Mouse (Mus musculus): Measurements from ENCODE around the gene Cox6a1. TPM values are rescaled to one million over a fixed set of nuclear protein-coding genes. Genes with fewer than 3 reads are reported as not detected.

Gene Cox6a1
- polyA plus RNA-seq (2012; rRNA removed), result 2,279 and 5,235 TPM in 2 replicates

DNA sequence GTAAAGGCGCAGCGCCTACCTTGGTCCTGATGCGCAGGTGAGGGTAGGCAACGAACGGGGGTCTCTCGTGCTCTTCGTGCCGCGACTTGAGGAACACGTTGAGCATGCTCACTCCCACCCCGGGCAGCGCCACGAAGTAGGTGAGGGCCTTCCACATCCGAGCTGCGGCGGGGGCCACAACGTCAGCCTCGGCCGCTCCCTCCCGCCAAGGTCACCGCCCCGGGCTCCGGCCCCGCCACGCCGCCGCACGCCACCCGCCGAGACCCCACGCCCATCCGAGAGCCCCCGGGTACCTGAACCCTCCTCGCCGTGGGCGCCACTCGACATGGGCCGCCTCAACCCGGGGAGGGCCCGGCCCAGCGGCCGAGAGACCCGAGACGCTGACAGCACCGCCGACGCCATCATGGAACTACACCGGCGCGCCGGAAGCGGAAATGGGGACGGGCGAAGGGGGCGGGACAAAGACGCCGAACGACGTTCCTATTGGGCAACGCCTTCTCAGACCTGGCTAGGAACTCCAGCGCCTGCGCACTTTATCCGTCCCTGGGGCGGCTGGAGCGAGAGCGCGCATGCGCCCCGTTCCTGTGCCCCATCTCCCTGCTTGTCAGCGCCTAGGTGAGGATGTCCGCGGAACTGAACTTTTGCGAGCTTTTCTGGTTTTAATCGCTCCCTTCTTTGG is at the start of gene Cox6a1:
TSS of gene Cox6a1 (minus strand) at position 436 of the 679 bp plus-strand sequence.

DNA sequence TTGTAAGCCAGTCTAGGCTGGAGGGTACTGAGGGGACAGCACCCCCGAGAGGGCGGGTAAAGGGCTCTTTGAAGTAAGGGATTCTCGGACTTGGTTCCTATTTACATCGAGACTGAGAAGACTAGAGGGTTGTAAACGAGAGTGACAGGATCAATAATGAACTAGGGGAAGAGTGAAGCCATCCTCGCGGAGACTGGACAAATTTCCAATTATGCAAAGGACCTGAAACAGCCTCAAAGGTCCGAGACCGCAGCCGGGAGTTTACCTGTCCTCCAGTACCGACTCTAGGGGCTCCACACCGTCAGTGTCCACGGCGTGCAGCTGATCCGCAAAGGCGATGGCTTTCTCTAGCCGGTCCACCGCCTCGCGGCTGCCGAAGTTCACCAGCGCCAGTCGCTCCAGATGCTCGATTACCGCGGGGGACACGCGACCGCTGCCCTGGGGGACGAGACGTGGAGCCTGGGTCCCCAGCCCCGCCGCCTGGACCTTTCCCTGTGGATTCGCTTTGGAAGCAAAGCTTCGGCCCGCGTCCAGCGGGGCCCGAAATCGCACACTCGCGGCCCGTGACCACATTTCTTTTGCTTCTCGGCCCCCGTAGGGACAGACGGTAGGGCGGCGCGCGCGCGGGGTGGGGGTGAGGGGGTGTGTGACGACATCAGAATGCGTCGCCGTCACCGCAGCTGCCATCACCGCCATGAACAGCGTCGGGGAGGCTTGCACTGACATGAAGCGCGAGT is 8.0 kb downstream of the Cox6a1 start, which contains the start of the genes Gatc and Triap1:
TSS of gene Gatc (minus strand) at position 602 of the 737 bp plus-strand sequence.
TSS of gene Triap1 (plus strand) at position 649 of the 737 bp plus-strand sequence.

DNA sequence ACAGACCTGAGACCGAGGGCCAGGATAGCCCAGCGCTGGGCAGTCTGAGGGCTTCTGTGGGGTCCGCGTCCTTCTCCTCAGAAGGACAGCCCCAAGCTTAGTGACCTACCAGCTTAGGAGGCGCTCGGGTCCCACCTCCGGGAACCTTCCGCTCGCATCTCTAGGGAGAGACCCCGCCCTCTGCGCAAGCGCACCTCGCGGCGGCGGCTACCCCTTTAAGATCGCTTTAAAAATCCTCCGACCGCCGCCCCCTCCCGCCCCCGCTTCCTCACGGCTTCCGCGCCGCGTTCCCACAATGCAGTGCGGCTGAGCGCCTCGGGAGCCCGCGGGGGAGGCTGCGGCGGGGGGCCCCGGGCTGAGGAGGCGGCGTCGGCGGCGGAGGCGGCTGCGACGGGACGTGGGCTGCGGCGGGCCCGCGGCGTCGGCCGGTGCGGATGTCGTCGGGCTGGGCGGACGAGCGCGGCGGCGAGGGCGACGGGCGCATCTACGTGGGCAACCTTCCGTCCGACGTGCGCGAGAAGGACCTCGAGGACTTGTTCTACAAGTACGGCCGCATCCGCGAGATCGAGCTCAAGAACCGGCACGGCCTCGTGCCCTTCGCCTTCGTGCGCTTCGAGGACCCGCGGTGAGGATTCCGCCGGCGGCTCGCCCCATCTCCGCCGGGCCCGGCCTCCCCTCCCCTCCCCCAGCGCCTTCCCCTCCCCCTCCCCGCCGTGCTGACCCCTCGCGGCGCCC is 21.7 kb downstream of the Cox6a1 start, which contains the start of gene Srsf9:
TSS of gene Srsf9 (plus strand) at position 303 of the 735 bp plus-strand sequence.

DNA sequence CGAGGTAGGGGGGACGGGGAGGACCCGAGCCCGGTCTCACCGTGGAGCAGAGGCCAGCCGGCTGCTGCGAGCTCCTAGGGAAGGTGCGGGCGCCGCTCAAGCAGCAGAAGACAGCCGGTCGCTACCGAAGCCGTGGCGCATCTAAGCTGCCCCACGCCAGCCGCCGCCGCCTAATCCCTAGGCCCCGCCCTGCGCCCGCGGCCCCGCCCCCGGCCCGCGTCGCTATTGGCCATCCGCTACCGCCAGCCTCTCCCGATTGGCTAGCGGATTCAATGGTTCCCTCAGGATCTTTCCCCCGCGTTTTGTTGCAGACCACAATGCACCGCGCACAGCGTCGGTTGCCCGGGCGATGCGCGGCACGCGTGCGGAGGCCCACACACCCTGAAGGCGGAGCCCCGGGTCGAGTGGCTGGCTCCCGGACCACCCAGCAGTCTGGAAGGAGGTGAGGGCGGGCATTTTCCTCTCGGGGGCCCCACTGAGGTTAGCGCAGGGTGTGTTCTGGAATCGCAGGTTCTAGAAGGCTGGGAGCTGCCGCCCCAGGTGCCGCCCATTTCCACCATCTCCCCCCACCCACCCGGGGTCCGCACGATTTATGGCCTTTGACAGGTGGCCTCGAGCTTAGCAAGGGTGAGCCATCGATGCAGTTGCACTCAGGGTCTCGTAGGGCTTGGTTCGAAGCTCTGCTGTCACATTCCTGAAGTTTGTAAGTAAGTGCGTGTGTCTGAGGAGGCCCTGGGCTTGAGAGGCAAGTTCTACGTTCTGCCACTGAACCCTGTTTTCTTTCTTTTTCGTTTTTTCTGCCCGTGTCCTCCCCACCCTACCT is 47.8 kb downstream of the Cox6a1 start, which contains the start of gene Dynll1:
TSS of gene Dynll1 (minus strand) at position 208 of the 823 bp plus-strand sequence.

Other genes starting within 250 kb of the Cox6a1 start
- 62.0 and 69.5 TPM in 2 replicates for gene Acads, start 229.6 kb downstream of the Cox6a1 start, polyA plus RNA-seq (2012; rRNA removed)
- 14.9 and 15.3 TPM in 2 replicates for gene Unc119b, start 214.0 kb downstream of the Cox6a1 start, polyA plus RNA-seq (2012; rRNA removed)
- gene Mlec, start 190.8 kb downstream of the Cox6a1 start, polyA plus RNA-seq (2012; rRNA removed), result 32.7 and 34.7 TPM in 2 replicates
- 0.51 and 0.57 TPM in 2 replicates for gene Cabp1, start 154.6 kb downstream of the Cox6a1 start, polyA plus RNA-seq (2012; rRNA removed)
- 40.6 and 139 TPM in 2 replicates for gene Pop5, start 113.1 kb downstream of the Cox6a1 start, polyA plus RNA-seq (2012; rRNA removed)
- gene Rnf10, start 76.1 kb downstream of the Cox6a1 start, polyA plus RNA-seq (2012; rRNA removed), result 73.9 and 104 TPM in 2 replicates
- 4.9 and 5.8 TPM in 2 replicates for gene Coq5, start 69.3 kb downstream of the Cox6a1 start, polyA plus RNA-seq (2012; rRNA removed)
- gene Dynll1, start 48.0 kb downstream of the Cox6a1 start, polyA plus RNA-seq (2012; rRNA removed), result 51.1 and 79.2 TPM in 2 replicates
- gene Srsf9, start 21.8 kb downstream of the Cox6a1 start, polyA plus RNA-seq (2012; rRNA removed), result 10.4 and 21.9 TPM in 2 replicates
- gene Gatc, start 7.8 kb downstream of the Cox6a1 start, polyA plus RNA-seq (2012; rRNA removed), result 3.6 and 4.2 TPM in 2 replicates
- 4.2 and 4.3 TPM in 2 replicates for gene Triap1, start 7.8 kb downstream of the Cox6a1 start, polyA plus RNA-seq (2012; rRNA removed)
- gene Msi1, start 80.6 kb upstream of the Cox6a1 start, polyA plus RNA-seq (2012; rRNA removed), result 8.2 and 8.9 TPM in 2 replicates
- 22,403 and 37,455 TPM in 2 replicates for gene Pla2g1b, start 117.3 kb upstream of the Cox6a1 start, polyA plus RNA-seq (2012; rRNA removed)
- 11.4 and 13.2 TPM in 2 replicates for gene Sirt4, start 135.7 kb upstream of the Cox6a1 start, polyA plus RNA-seq (2012; rRNA removed)
- 48.3 and 55.4 TPM in 2 replicates for gene Pxn, start 157.7 kb upstream of the Cox6a1 start, polyA plus RNA-seq (2012; rRNA removed)
- 1,163 and 1,311 TPM in 2 replicates for gene Rplp0, start 210.5 kb upstream of the Cox6a1 start, polyA plus RNA-seq (2012; rRNA removed)
- gene Gcn1l1, start 216.3 kb upstream of the Cox6a1 start, polyA plus RNA-seq (2012; rRNA removed), result 14.9 and 16.2 TPM in 2 replicates

All from stomach, adult 2 months (tissue).